Mouse (Mus musculus) c-Kit-negative CD71-positive TER-119-positive erythroid progenitor cells, embryonic 14.5 days (primary cell): Measurements from ENCODE around the gene Dnajb13.
A peak's percentile ranks its signal among the peaks of the same experiment; 100 is the strongest.

Source experiments
- DNase-seq: peaks from one replicate; pipeline ENCODE4 v3.0.0-alpha.2; 2013; ENCODE audit warnings: low read depth, low spot score

Gene Dnajb13

DNA sequence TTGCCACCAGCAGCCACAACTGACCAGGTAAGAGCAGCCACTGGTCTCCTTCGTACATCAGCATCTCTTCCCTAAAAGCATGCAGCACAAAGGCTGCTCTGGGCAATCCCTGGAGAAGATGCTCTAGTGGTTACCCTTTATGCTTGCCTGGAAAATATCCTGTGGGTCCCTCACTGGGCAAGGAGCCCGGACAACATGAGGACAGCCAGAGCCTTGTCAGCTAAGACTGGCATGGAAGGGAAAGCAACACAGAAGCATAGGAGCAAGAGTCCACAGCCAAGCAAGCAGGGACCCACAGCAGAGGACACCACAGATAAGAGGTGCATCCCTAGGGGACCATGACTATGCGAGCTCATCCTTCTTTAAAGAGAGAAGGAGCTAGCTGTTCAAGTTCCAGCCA, 54.9 kb downstream of the Dnajb13 start:
- DNase-seq: no peak

DNA sequence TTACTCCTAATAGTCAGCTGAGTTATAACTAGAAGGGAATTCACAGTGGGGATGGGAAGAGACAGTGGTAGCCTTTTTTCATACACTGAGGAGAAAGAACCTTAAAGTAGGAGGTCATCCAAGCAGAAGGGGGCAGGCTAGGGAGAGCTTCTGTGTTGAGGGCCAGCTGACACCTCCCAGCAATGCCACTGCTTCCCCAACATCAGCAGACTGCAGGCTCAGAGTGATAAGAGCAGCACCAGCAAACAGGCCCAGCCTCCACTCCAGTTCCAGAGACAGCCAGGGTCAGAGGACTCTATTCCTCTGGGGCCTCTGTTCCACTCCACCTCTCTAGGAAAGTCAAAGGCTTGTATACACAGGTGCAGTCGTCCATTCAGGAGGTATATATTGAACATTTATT, 56.6 kb downstream of the Dnajb13 start:
- peak; percentile 66 for DNase-seq
